Mouse (Mus musculus) ES-Bruce4 (cell line): ENCODE results near the gene Lmln.

ENCODE experiments used
- CTCF ChIP-seq: IDR thresholded peaks from one replicate; pipeline ENCODE4 v1.8.1; 2011; ENCODE audit warnings: low read depth, low read length
- EP300 ChIP-seq: IDR thresholded peaks from 2 replicates; pipeline ENCODE4 v1.6.1; 2011; ENCODE audit warnings: low read depth, low read length; ENCODE audit not compliant: insufficient read depth

GRCm38 (mm10) chr16:33130731-33131130 is 68.4 kb downstream of the Lmln start:
- no peak for TF ChIP-seq EP300
- no peak for TF ChIP-seq CTCF
